Mouse (Mus musculus) limb, embryonic 15.5 days (tissue): ENCODE results near the gene Nudt19. TPM values are rescaled to one million over a fixed set of nuclear protein-coding genes. Genes with fewer than 3 reads are reported as not detected.
"Not testable (repeated sequence)": the region's sequence is repeated elsewhere in the genome, so short reads cannot be mapped to it uniquely, and the experiment has no call there.

Experiments used
- ATAC-seq: fragments of 200-750 bp; cut with Nextera tagmentation; 2 replicates; pipeline ENCODE4 v1.8.0; 2017; ENCODE audit warnings: low read depth, moderate TSS enrichment; ENCODE audit not compliant: insufficient number of reproducible peaks, low FRiP score, low TSS enrichment
- H3K27ac ChIP-seq: fragments of 300-500 bp; sonication (generic); 2 replicates; pipeline ENCODE4 v1.5.1; 2015; ENCODE audit warnings: moderate library complexity, mild to moderate bottlenecking, inconsistent platforms
- H3K27me3 ChIP-seq: fragments of 300-500 bp; sonication (generic); 2 replicates; pipeline ENCODE4 v1.6.1; 2015; ENCODE audit warnings: inconsistent platforms
- H3K36me3 ChIP-seq: fragments of 300-500 bp; sonication (generic); 2 replicates; pipeline ENCODE4 v1.6.1; 2015; ENCODE audit warnings: inconsistent platforms
- H3K4me1 ChIP-seq: fragments of 300-500 bp; sonication (generic); 2 replicates; pipeline ENCODE4 v1.6.1; 2015; ENCODE audit warnings: inconsistent platforms
- H3K4me2 ChIP-seq: fragments of 300-500 bp; sonication (generic); 2 replicates; pipeline ENCODE4 v1.6.1; 2015; ENCODE audit warnings: mild to moderate bottlenecking, inconsistent platforms
- H3K4me3 ChIP-seq: fragments of 300-500 bp; sonication (generic); 2 replicates; pipeline ENCODE4 v1.5.1; 2015; ENCODE audit warnings: mild to moderate bottlenecking, inconsistent platforms
- H3K9ac ChIP-seq: fragments of 300-500 bp; sonication (generic); 2 replicates; pipeline ENCODE4 v1.6.1; 2015; ENCODE audit warnings: inconsistent platforms
- H3K9me3 ChIP-seq: fragments of 300-500 bp; sonication (generic); 2 replicates; pipeline ENCODE4 v1.6.1; 2016; ENCODE audit warnings: inconsistent platforms
- WGBS: fragments of 180-500 bp; shearing (Covaris S2); methylation state at CpG from one replicate; pipeline ENCODE4 v1.1.7; 2015; 5-methylcytosine and 5-hydroxymethylcytosine counted together
- polyA plus RNA-seq: library from polyadenylated mRNA; unstranded; fragments of >200 nt; fragmentation: Nextera tagmentation; extraction: Ambion mirVana; gene quantifications from 2 replicates; pipeline ENCODE4 v1.2.1, GENCODE M21; 2015

Nudt19 gene
- polyA plus RNA-seq, 1 experiment from 2014 or later, result 49.3 TPM

DNA sequence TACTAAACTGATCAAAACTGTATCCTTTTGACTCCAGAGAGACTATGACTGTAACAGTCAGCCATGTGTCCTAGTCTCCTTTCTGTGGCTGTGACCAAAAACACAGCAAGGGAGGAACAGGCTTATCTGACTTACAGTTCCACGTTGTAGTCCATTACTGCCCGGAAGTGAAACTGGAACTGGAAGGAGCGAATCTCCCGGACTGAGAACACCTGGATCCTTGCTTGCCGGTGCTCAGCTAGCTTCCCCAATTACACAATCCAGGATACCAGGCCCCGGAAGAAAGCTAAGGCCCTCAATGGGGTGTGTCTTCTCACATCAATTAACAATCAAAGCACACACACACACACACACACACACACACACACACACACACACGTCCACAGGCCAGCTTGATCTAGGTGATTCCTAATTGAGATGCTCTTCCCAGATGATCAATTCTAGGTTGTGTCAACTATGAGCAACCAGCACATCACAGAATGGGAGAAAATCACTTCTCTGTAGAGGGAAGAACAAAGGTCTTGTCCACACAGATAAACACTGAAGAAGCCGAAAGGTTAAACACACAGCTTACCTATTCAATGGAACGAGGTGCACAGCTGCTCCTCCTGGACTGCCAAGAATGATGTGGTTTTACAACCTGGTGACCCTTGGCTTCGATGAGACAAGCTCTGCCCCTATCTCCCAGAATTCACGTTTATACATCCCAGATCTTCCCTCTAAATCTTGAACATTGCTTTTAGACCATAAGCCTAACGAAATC is 20.2 kb downstream of the Nudt19 start:
- no peaks in the 10 kb centered on the region for H3K27me3 ChIP-seq
- no peak overlapping the region for H3K4me3 ChIP-seq
- H3K27ac ChIP-seq, result no peak overlapping the region
- no peak for ATAC-seq
- H3K4me2 ChIP-seq, result no peak overlapping the region
- no peak overlapping the region for H3K9ac ChIP-seq
- H3K9me3 ChIP-seq, result no peaks in the 10 kb centered on the region
- no peaks in the 10 kb centered on the region for H3K36me3 ChIP-seq
- no peaks in the 10 kb centered on the region for H3K4me1 ChIP-seq
- 72% methylated on average over 12 of the region's 12 CpGs for WGBS

DNA sequence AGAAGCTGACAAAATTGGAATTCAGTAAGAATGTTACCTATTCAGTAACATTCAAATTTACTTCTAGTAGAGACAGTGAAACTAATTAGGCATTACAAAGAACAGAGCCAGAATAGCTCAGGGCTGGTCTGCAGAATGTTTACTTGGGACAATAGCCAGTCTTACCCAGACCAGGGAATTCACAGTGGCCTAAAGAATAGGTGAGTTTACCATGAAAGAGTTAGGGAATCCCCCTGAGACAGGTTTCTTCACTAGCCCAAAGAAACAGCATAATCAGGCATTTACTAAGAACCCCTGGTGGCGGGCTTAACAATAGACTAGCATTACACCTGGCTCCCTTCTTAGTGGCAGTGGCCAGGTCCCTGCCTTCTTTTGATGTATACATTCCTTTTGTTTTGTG is 25.6 kb downstream of the Nudt19 start:
- H3K9me3 ChIP-seq, H3K27me3 ChIP-seq, H3K36me3 ChIP-seq, H3K9ac ChIP-seq, ATAC-seq, H3K4me1 ChIP-seq, H3K27ac ChIP-seq, H3K4me3 ChIP-seq, H3K4me2 ChIP-seq: not testable (repeated sequence)
- WGBS, result 70% methylated on average over 1 of the region's 1 CpGs

- 80% methylated on average over 3 of the region's 3 CpGs for WGBS
- no peak overlapping the region for H3K4me3 ChIP-seq
- H3K27ac ChIP-seq, result no peak overlapping the region
- H3K9me3 ChIP-seq, result no peaks in the 10 kb centered on the region
- no peaks in the 10 kb centered on the region for H3K27me3 ChIP-seq
- no peaks in the 10 kb centered on the region for H3K36me3 ChIP-seq
- H3K4me2 ChIP-seq, result no peak overlapping the region
- ATAC-seq, result no peak
- no peak overlapping the region for H3K9ac ChIP-seq
- H3K4me1 ChIP-seq, result no peaks in the 10 kb centered on the region
These were observed 26.1 kb downstream of the Nudt19 start for GRCm38 (mm10) chr7:35530026-35530425.

- 85% methylated on average over 2 of the region's 2 CpGs for WGBS
- Histone ChIP-seq H3K36me3 (no peaks in the 10 kb centered on the region), H3K9me3 (no peaks in the 10 kb centered on the region), H3K4me1 (no peaks in the 10 kb centered on the region), H3K27ac (no peak overlapping the region), H3K4me2 (no peak overlapping the region), H3K27me3 (no peaks in the 10 kb centered on the region), H3K4me3 (no peak overlapping the region), H3K9ac (no peak overlapping the region)
- no peak; the same call in 1 of the 2 replicates for ATAC-seq
These were observed 29.3 kb downstream of the Nudt19 start for GRCm38 (mm10) chr7:35526795-35527194.

DNA sequence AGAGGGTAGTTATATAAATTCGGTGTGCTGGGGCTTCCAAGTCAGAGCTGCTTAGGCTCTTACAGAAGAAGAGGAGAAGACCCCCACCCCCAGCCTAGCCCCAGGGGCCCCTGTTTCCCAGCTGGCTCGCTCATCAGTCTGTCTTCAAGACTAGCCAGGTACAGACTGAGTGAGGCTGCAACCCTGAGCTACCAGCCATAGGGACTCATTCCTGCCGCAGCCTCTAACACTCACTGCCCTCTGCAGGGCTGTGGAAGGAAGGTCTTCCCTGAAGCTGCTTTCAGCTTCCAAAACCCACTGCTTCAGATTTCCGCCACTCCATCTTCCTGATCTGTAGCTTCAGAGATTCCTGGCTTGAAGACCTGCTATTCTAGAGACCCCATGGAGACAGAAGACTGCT is 54.1 kb downstream of the Nudt19 start:
- Histone ChIP-seq H3K27me3 (no peaks in the 10 kb centered on the region), H3K4me1 (0 out of 2 replicates have a peak, but pooled peaks cover 2% of the 10 kb centered on the region), H3K4me2 (no peak overlapping the region), H3K36me3 (no peaks in the 10 kb centered on the region), H3K9ac (no peak overlapping the region), H3K4me3 (no peak overlapping the region), H3K9me3 (no peaks in the 10 kb centered on the region), H3K27ac (no peak overlapping the region)
- 20% methylated on average over 4 of the region's 4 CpGs for WGBS
- ATAC-seq, result no peak

DNA sequence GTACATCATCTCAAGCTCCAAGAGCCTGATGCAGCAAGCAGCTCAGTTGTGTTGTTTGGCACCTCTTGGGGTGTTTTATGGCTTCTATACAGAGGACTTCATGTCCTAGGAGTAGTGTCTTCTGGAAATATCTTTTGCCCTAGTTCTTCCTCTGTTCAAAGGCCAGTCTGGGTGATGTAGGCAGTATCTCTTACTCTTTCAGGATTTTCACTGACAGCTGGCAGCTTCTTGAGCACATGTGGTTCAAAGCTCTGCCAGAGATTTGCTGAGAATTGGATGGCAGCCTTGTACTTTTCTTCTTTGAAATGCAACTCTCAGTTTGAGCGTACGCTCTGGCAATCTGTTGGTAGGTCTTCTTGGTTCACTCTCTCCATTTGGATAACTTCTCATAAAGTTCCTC is 58.6 kb downstream of the Nudt19 start:
- Histone ChIP-seq H3K4me3 (no peak overlapping the region), H3K27me3 (no peaks in the 10 kb centered on the region), H3K4me2 (no peak overlapping the region), H3K9ac (no peak overlapping the region), H3K36me3 (no peaks in the 10 kb centered on the region), H3K27ac (no peak overlapping the region), H3K9me3 (no peaks in the 10 kb centered on the region), H3K4me1 (0 out of 2 replicates have a peak, but pooled peaks cover 2% of the 10 kb centered on the region)
- 84% methylated on average over 2 of the region's 2 CpGs for WGBS
- no peak for ATAC-seq

Other genes with a start within 250 kb of the Nudt19 start
- gene Gpatch1, start 237.9 kb downstream of the Nudt19 start, polyA plus RNA-seq, result 14.8 and 16.1 TPM in 2 replicates
- gene Rhpn2, start 222.1 kb downstream of the Nudt19 start, polyA plus RNA-seq, result 2.8 and 2.9 TPM in 2 replicates
- gene Faap24, start 159.5 kb downstream of the Nudt19 start, polyA plus RNA-seq, result 15.6 and 16.0 TPM in 2 replicates
- gene Cep89, start 159.3 kb downstream of the Nudt19 start, polyA plus RNA-seq, result 34.6 and 34.9 TPM in 2 replicates
- 0.08 TPM in 1 of 2 replicates, not detected in the other for gene Slc7a9, start 107.5 kb downstream of the Nudt19 start, polyA plus RNA-seq
- 0.19 and 0.36 TPM in 2 replicates for gene Tdrd12, start 18.6 kb downstream of the Nudt19 start, polyA plus RNA-seq
- 0.52 and 0.63 TPM in 2 replicates for gene Rgs9bp, start 29.3 kb upstream of the Nudt19 start, polyA plus RNA-seq
- gene Ankrd27, start 29.9 kb upstream of the Nudt19 start, polyA plus RNA-seq, result 54.4 and 55.0 TPM in 2 replicates
- 222 and 241 TPM in 2 replicates for gene Pdcd5, start 91.2 kb upstream of the Nudt19 start, polyA plus RNA-seq
- gene Dpy19l3, start 198.2 kb upstream of the Nudt19 start, polyA plus RNA-seq, result 22.0 and 27.8 TPM in 2 replicates
- gene Zfp507, start 246.7 kb upstream of the Nudt19 start, polyA plus RNA-seq, result 17.5 and 18.5 TPM in 2 replicates